Mouse (Mus musculus) heart, adult 9 months (tissue): ENCODE data around the gene 1700057G04Rik.

Experiments
- DNase-seq, 2 experiments: peaks; one replicate each; pipeline ENCODE4 v3.0.0; 2022; ENCODE audit warnings: low spot score in 2 of 2

The 1700057G04Rik gene

GRCm38 (mm10) chr9:92385831-92386230, 76.7 kb downstream of the 1700057G04Rik start:
- DNase-seq: no peak

- no peak for DNase-seq
Observed at GRCm38 (mm10) chr9:92386871-92387270, 77.7 kb downstream of the 1700057G04Rik start.

GRCm38 (mm10) chr9:92387404-92387803, 78.2 kb downstream of the 1700057G04Rik start:
- DNase-seq: no peak

- no peak for DNase-seq
Observed at GRCm38 (mm10) chr9:92402628-92403027, 93.5 kb downstream of the 1700057G04Rik start.
